Mouse (Mus musculus): ENCODE data around the gene Tyw5. TPM values are rescaled to one million over a fixed set of nuclear protein-coding genes. Genes with fewer than 3 reads are reported as not detected.

Gene Tyw5
- polyA plus RNA-seq, 1 experiment = 29.4 TPM

DNA sequence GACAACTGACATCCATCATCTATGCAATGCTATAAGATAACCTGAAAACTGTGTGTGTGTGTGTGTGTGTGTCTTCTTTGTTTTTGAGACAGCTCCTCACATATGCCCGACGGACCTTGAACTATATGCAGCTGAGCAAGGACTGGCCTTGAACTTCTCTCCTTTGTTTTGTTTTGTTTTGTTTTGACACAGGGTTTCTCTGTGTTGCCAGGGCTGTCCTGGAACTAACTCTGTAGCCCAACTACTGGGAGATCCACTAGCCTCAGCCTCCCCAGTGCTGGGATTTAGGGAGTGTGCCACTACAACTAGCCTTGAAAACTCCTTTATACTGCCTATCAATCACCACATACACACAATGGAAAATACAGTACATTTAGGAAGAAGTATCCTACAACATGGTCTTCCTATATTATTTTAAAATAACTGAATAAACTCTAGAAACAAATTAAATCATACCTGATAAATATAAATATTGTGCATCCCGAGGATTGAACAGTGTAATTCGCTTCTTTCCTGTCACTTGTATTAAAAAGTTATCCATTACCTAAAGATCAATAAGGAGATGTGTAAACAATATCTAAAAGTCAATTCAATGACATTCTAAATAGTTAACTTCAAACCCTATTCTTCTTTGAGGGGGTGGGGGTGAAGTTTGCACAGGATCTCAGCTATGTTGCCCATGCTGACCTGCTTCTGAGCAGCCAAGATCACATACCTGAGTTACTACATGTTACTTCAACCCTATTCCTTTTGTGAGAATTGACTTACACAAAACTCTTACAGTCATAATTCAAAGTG, 15.7 kb downstream of the Tyw5 start:
- no peak for TF ChIP-seq CTCF (IDR thresholded peaks at IDR 0.05; ENCODE audit: borderline replicate concordance, insufficient read depth, low read length)
- TF ChIP-seq POLR2A (IDR thresholded peaks at IDR 0.05; ENCODE audit: low read depth, low read length) = no peak
- Histone ChIP-seq H3K27ac (ENCODE audit: insufficient read depth, low read length) (no peak overlapping the region), H3K4me1 (ENCODE audit: control insufficient read depth, insufficient read depth, low read length) (peaks cover 2% of the 10 kb centered on the region; the same call in 1 of the 2 replicates), H3K4me3 (ENCODE audit: insufficient read depth, low read length) (no peak overlapping the region)

DNA sequence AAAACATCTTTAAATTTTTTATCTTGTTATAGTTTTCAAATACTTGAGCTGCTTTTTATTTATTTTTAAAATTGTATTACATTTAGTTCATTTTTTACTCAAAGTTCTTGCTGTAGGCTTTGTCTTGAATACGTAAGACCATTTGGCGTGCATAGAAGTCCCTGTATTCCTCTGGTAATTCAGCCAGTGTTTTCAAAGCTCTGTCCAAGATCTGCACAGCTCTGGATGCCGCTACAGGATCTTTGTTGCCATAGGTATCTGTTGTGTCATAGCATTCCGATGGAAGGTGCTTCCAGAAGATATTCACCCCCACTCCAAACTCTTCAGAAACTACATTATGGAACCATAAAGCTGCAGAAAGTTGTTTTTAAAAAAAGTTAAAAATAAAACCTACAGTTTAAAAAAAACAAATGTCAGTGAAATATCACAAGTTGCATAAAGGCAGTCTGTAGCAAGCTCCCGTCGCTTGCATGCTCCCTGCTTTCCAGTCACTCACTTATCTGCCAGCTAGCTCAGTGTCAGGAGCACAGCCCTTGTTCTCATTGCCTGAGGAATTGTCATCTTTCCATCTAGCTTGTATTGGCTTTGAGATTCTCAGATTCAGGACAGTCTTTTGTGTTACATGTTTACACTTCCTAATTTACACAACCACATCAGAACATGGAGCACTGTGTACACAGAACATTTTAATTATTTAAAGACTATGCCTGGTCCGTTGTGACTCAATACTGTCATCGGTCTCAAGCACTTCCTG, 18.3 kb downstream of the Tyw5 start:
- Histone ChIP-seq H3K4me1 (ENCODE audit: control insufficient read depth, insufficient read depth, low read length) (peaks cover 2% of the 10 kb centered on the region), H3K27ac (ENCODE audit: insufficient read depth, low read length) (no peak overlapping the region), H3K4me3 (ENCODE audit: insufficient read depth, low read length) (no peak overlapping the region)
- TF ChIP-seq CTCF (IDR thresholded peaks at IDR 0.05; ENCODE audit: borderline replicate concordance, insufficient read depth, low read length) (no peak), POLR2A (IDR thresholded peaks at IDR 0.05; ENCODE audit: low read depth, low read length) (no peak)

DNA sequence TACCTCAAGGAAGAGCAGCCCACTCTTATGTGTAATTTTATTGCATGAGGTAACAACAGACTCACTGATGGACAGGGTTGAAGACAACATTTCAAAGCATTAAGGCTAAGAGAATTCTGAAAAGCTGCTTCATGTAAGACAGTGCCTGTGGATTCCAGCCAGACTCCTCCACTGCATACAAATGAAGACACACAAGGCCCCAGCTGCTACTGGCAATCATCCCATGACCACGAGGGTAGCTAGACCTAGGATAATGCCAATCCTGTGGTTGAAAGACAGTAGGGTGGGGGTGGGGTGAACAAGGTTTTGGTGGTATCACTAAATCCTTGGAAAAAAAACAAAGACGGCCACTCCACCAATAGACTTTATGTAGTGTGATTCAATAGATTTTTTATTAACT, 19.0 kb downstream of the Tyw5 start:
- no peak overlapping the region for H3K4me3 ChIP-seq (ENCODE audit: insufficient read depth, low read length)
- TF ChIP-seq CTCF (IDR thresholded peaks at IDR 0.05; ENCODE audit: borderline replicate concordance, insufficient read depth, low read length) = no peak
- no peak for TF ChIP-seq POLR2A (IDR thresholded peaks at IDR 0.05; ENCODE audit: low read depth, low read length)
- peaks cover 2% of the 10 kb centered on the region for H3K4me1 ChIP-seq (ENCODE audit: control insufficient read depth, insufficient read depth, low read length)
- no peak overlapping the region for H3K27ac ChIP-seq (ENCODE audit: insufficient read depth, low read length)

DNA sequence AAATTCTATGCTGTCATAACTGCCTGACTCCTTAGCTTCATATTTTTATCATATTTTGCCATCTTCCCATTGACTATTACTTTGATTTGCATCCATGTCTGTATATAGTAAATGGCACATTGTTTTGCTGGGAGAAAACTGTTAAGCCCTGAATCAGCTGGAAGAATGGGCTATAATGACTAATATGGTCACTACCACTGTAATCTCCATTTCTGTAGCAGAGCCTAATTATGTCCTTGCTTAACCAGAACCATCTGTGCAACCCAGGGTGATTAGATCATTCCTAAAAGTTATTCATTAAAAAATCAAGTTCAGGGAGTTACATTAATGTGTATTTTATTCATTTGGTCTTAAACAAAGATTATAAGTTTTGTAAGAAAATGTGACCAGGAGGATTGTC, 20.4 kb downstream of the Tyw5 start:
- TF ChIP-seq POLR2A (IDR thresholded peaks at IDR 0.05; ENCODE audit: low read depth, low read length) (no peak), CTCF (IDR thresholded peaks at IDR 0.05; ENCODE audit: borderline replicate concordance, insufficient read depth, low read length) (no peak)

DNA sequence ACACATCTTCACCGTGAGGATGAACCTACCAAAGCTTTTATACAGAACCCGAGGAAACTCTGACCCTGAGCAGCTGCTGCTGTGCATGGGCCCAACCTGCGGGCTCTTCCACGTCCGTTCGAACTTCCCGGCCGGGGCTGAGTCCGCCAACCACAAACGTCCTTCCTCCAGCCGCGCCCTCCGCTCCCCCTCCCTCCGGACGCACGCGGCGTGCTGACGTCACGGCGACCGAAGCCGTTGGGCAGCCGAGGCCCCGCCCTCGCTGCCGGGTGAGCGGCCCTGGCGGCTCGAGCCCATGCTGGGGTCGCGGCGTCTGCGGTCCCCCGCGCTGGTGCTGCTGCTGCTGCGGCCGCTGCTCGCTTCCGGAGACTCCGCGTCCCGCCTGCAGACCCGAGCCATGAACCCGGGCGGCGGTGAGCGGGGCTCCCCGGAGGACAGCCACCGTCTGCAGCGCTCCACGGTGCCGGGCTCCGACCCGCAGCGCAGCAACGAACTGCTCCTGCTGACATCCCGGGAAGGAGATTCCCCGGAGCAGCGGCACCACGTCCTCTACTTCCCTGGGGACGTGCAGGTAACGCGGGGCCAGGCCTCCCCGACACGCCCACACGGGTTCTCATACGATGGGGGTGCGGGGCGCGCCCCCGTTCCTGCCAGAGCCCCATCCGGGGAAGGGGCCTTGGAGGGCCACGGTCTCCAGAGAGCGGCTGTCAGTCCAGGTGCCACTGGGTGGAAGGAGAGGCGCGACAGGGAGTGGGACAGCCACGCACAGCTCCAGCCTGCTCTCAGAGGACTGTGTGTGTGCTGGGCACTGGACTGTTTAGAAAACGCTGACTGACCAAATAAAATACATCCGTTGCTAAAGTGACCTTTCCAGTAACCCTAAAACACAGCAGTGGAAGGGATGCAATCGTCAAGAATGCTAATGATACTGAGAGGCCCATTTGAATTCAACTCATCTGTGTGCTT, 29.2 kb downstream of the Tyw5 start, which contains the start of gene 1700066M21Rik:
1700066M21Rik (plus strand) TSS at position 245 of the 966 bp plus-strand sequence.
- no peak within 1 kb of the TSS for H3K27ac ChIP-seq (ENCODE audit: insufficient read depth, low read length)
- peak within 1 kb of the TSS; percentile 69 for H3K4me3 ChIP-seq (ENCODE audit: insufficient read depth, low read length)
- TF ChIP-seq POLR2A (IDR thresholded peaks at IDR 0.05; ENCODE audit: low read depth, low read length) (peak; percentile 93), CTCF (IDR thresholded peaks at IDR 0.05; ENCODE audit: borderline replicate concordance, insufficient read depth, low read length) (no peak)
- H3K4me1 ChIP-seq (ENCODE audit: control insufficient read depth, insufficient read depth, low read length) = no peaks in the 10 kb centered on the region

More for the DNA sequence above, 20.4 kb downstream of the Tyw5 start:
- Histone ChIP-seq H3K27ac (ENCODE audit: insufficient read depth, low read length) (peak overlapping the region; percentile 52; the same call in 1 of the 2 replicates), H3K4me3 (ENCODE audit: insufficient read depth, low read length) (no peak overlapping the region), H3K4me1 (ENCODE audit: control insufficient read depth, insufficient read depth, low read length) (peaks cover 2% of the 10 kb centered on the region)

DNA sequence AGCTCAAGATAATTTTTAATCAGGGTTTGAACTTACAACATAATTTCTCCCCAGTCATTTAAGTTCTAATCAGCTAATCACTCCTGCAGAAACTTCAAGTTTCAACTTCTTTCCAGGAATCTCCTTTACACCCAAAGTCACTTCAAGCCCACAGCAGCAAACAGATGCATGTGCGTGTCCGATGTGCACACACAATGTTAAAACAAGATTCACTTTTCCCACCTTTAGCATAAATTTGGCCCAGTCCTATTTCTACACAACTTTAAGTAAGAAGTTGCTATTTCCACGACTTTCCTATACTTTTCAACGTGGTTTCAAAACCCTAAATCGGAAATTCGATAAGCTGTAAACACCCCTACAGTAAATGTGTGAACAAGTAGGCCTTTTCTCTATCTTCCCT, 30.1 kb downstream of the Tyw5 start:
- no peak overlapping the region for H3K27ac ChIP-seq (ENCODE audit: insufficient read depth, low read length)
- TF ChIP-seq CTCF (IDR thresholded peaks at IDR 0.05; ENCODE audit: borderline replicate concordance, insufficient read depth, low read length) (no peak), POLR2A (IDR thresholded peaks at IDR 0.05; ENCODE audit: low read depth, low read length) (no peak)
- H3K4me3 ChIP-seq (ENCODE audit: insufficient read depth, low read length) = peak overlapping the region; percentile 25; the same call in 1 of the 2 replicates
- no peaks in the 10 kb centered on the region for H3K4me1 ChIP-seq (ENCODE audit: control insufficient read depth, insufficient read depth, low read length)

DNA sequence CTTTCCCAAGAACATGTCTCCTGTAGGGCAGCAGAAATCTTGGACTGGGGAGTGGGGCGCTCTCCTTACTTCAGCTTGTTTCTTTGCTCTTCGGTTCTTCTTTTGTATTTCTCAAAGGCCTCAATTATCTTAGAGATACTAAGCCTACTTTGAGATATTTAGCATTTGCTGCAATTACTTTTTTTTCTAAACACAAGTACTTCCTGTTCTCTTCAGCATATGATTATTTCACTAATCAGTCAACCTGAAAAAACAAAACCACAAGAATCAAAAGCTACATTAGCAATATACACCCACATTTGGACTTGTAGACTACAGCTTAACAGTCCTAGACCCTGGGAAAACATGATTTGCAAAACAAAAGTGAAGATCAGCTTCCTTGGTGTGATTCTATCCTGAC, 31.6 kb downstream of the Tyw5 start:
- Histone ChIP-seq H3K27ac (ENCODE audit: insufficient read depth, low read length) (no peak overlapping the region), H3K4me1 (ENCODE audit: control insufficient read depth, insufficient read depth, low read length) (no peaks in the 10 kb centered on the region), H3K4me3 (ENCODE audit: insufficient read depth, low read length) (no peak overlapping the region)
- TF ChIP-seq CTCF (IDR thresholded peaks at IDR 0.05; ENCODE audit: borderline replicate concordance, insufficient read depth, low read length) (no peak), POLR2A (IDR thresholded peaks at IDR 0.05; ENCODE audit: low read depth, low read length) (no peak)

DNA sequence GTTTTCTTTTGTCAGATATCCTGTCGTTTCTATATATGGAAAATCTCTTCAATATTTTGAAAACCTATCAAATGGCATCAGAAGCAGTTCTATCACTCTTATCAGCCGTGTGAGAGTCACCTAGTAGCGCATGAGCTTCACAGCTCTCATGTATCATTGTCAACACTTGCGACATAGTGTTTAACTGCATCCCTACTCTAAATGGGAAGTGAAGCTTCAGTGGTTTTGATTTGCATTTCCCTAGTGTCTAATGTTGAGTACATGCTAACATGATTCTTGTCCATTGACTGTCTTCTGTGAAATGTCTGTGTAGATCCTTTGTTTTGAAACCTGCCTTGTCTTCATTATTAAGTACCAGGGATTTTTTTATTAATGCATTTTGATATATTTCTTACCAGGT, 36.5 kb downstream of the Tyw5 start:
- H3K27ac ChIP-seq (ENCODE audit: insufficient read depth, low read length) = no peak overlapping the region
- no peaks in the 10 kb centered on the region for H3K4me1 ChIP-seq (ENCODE audit: control insufficient read depth, insufficient read depth, low read length)
- no peak overlapping the region for H3K4me3 ChIP-seq (ENCODE audit: insufficient read depth, low read length)
- TF ChIP-seq CTCF (IDR thresholded peaks at IDR 0.05; ENCODE audit: borderline replicate concordance, insufficient read depth, low read length) (no peak), POLR2A (IDR thresholded peaks at IDR 0.05; ENCODE audit: low read depth, low read length) (no peak)

DNA sequence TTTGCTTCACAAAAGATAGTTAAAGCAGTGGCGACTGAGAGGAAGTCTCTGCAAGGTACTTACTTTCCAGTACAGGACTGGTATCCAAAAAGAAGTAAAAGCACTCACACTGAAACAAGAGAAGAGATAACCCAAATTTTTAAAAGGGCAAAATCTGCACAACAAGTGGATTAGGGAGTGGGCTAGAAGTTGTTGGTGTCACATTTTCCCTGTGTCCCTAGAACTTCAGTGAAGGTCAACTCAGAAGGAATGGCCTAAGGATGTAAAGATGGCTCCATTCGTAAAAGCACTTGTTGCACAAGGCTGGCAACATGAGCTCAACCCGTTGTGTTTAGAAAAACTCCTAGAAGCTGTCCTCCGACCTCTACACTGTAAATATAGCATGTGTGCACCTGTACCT, 37.8 kb downstream of the Tyw5 start:
- Histone ChIP-seq H3K4me1 (ENCODE audit: control insufficient read depth, insufficient read depth, low read length) (no peaks in the 10 kb centered on the region), H3K27ac (ENCODE audit: insufficient read depth, low read length) (no peak overlapping the region), H3K4me3 (ENCODE audit: insufficient read depth, low read length) (no peak overlapping the region)
- no peak for TF ChIP-seq CTCF (IDR thresholded peaks at IDR 0.05; ENCODE audit: borderline replicate concordance, insufficient read depth, low read length)
- TF ChIP-seq POLR2A (IDR thresholded peaks at IDR 0.05; ENCODE audit: low read depth, low read length) = no peak
